Comparison of ENCODE assay signal across 8 mouse cellular contexts in the genomic region with DNA sequence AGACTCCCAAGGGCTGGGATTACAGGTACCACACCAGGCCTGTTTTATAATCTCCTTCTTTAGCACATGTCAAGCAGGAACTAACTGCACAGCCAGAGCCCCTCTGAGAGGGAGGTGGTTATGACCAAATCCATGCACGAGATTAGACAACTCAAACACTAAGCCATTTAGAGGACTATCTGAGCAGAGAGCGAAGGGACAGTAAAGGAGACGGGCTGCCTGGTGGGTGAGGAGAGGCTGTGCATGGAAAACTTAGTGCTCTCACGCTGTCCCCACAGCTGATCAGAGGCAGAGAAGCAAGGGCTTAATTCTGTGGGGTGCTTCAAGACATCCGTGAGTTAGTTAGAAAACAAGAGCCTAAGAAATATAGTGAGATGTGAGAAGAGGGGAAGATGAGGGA. TPM values are rescaled to one million over a fixed set of nuclear protein-coding genes. Genes with fewer than 3 reads are reported as not detected.
DNase-seq lines count a peak whose midpoint lies in the region; ATAC-seq and TF ChIP-seq lines count a peak whose summit lies in the region.

No protein-coding gene starts in this region.

- peak overlapping the region; percentile 64 for H3K4me2 ChIP-seq in kidney, postnatal 0 days (ENCODE audit: low read length)
- peak overlapping the region; percentile 73 for H3K4me2 ChIP-seq in neural tube, embryonic 12.5 days (replicated peaks)

- H3K27me3 ChIP-seq in kidney, postnatal 0 days (ENCODE audit: insufficient read depth, low read length), result no peaks in the 10 kb centered on the region
- H3K27me3 ChIP-seq in kidney, adult 2 months (replicated peaks; ENCODE audit: control insufficient read depth, insufficient read depth, low read length), result no peaks in the 10 kb centered on the region
- H3K27me3 ChIP-seq in forebrain, embryonic 10.5 days (ENCODE audit: poor library complexity, severe bottlenecking), result no peaks in the 10 kb centered on the region
- no peaks in the 10 kb centered on the region for H3K27me3 ChIP-seq in neural tube, embryonic 12.5 days (replicated peaks)

- no peak for TF ChIP-seq POLR2A in kidney, adult 2 months (IDR thresholded peaks at IDR 0.05; ENCODE audit: low read depth, low read length)

- peak overlapping the region; percentile 50; the same call in 1 of the 2 replicates for H3K9ac ChIP-seq in kidney, postnatal 0 days (ENCODE audit: low read depth, low read length)
- H3K9ac ChIP-seq in neural tube, embryonic 12.5 days, result peak overlapping the region; percentile 51; the same call in 1 of the 2 replicates

- no peak overlapping the region for H3K27ac ChIP-seq in kidney, postnatal 0 days
- no peak overlapping the region for H3K27ac ChIP-seq in kidney, adult 2 months (ENCODE audit: insufficient read depth, low read depth, low read length)
- peak overlapping the region; percentile 73 for H3K27ac ChIP-seq in forebrain, embryonic 10.5 days
- no peak overlapping the region for H3K27ac ChIP-seq in neural tube, embryonic 12.5 days

- no peak for TF ChIP-seq CTCF in kidney, postnatal 0 days (IDR thresholded peaks at IDR 0.05; ENCODE audit: low read depth)
- TF ChIP-seq CTCF in kidney, adult 2 months (conservative IDR thresholded peaks at IDR 0.05; ENCODE audit: insufficient read depth, insufficient read length, low read depth, low read length), result no peak

- no peaks in the 10 kb centered on the region for H3K9me3 ChIP-seq in kidney, postnatal 0 days (replicated peaks; ENCODE audit: low read length)
- no peaks in the 10 kb centered on the region for H3K9me3 ChIP-seq in forebrain, embryonic 10.5 days
- no peaks in the 10 kb centered on the region for H3K9me3 ChIP-seq in neural tube, embryonic 12.5 days

- ATAC-seq in kidney, postnatal 0 days (replicated peaks; ENCODE audit: low FRiP score, low read depth), result no peak
- ATAC-seq in neural tube, embryonic 12.5 days (ENCODE audit: low FRiP score, low read depth), result no peak
- ATAC-seq in erythroid progenitor cell, adult 5-6 weeks (replicated peaks; ENCODE audit: low FRiP score, poor library complexity, severe bottlenecking), result no peak
- ATAC-seq in megakaryocyte progenitor cell, adult 5-6 weeks (replicated peaks; ENCODE audit: poor library complexity), result no peak

- H3K4me1 ChIP-seq in kidney, postnatal 0 days (replicated peaks; ENCODE audit: insufficient read depth, low read length), result 0 out of 2 replicates have a peak, but pooled peaks cover 3% of the 10 kb centered on the region
- H3K4me1 ChIP-seq in kidney, adult 2 months (ENCODE audit: control insufficient read depth, insufficient read depth, low read length), result no peaks in the 10 kb centered on the region
- H3K4me1 ChIP-seq in forebrain, embryonic 10.5 days, result peaks cover 24% of the 10 kb centered on the region
- H3K4me1 ChIP-seq in neural tube, embryonic 12.5 days, result peaks cover 24% of the 10 kb centered on the region

- no peaks in the 10 kb centered on the region for H3K36me3 ChIP-seq in kidney, postnatal 0 days (ENCODE audit: insufficient read depth, low read length)
- H3K36me3 ChIP-seq in kidney, adult 2 months (ENCODE audit: control insufficient read depth, insufficient read depth, low read length), result no peaks in the 10 kb centered on the region
- H3K36me3 ChIP-seq in forebrain, embryonic 10.5 days (replicated peaks), result peaks cover 4% of the 10 kb centered on the region; the same call in 1 of the 2 replicates
- peaks cover 9% of the 10 kb centered on the region; the same call in 1 of the 2 replicates for H3K36me3 ChIP-seq in neural tube, embryonic 12.5 days

- 34% methylated on average over 5 of the region's 5 CpGs for WGBS in kidney, postnatal 0 days
- WGBS in kidney, adult 2 months, result 44% methylated on average over 5 of the region's 5 CpGs
- 24% methylated on average over 5 of the region's 5 CpGs for WGBS in forebrain, embryonic 10.5 days
- 27% methylated on average over 5 of the region's 5 CpGs for WGBS in neural tube, embryonic 12.5 days

- H3K4me3 ChIP-seq in kidney, postnatal 0 days (replicated peaks; ENCODE audit: low read depth, low read length), result peak overlapping the region; percentile 32
- no peak overlapping the region for H3K4me3 ChIP-seq in kidney, adult 2 months (ENCODE audit: insufficient read depth, low read depth, low read length)
- H3K4me3 ChIP-seq in forebrain, embryonic 10.5 days, result peak overlapping the region; percentile 57
- peak overlapping the region; percentile 27; the same call in 1 of the 2 replicates for H3K4me3 ChIP-seq in neural tube, embryonic 12.5 days

- DNase-seq in kidney, postnatal 0 days (ENCODE audit: low spot score), result no peak
- DNase-seq in kidney, adult 2 months, result no peak
- DNase-seq in forebrain, embryonic 10.5 days (ENCODE audit: extremely low spot score, low spot score), result no peak
- DNase-seq in induced T-regulatory cell, adult 2 months (ENCODE audit: low read depth), result peak; percentile 2
- no peak for DNase-seq in testis, postnatal 14 days (ENCODE audit: low spot score)

RNA-seq across cellular contexts. Expression of gene Rnft2, which starts 30.9 kb away (rescaled TPM):
- polyA plus RNA-seq in kidney, postnatal 0 days (2015; fragmentation: Nextera tagmentation; extraction: Ambion mirVana), result 1.6 TPM in 2 replicates
- polyA plus RNA-seq in kidney, adult 2 months (2012; rRNA removed), result 1.8 and 2.9 TPM in 2 replicates
- 4.3 and 4.9 TPM in 2 replicates for polyA plus RNA-seq in forebrain, embryonic 10.5 days (2016; fragmentation: Nextera tagmentation; extraction: Ambion mirVana)
- 9.6 and 11.3 TPM in 2 replicates for polyA plus RNA-seq in neural tube, embryonic 12.5 days (2016; fragmentation: Nextera tagmentation; extraction: Ambion mirVana)
- not detected in 2 replicates for total RNA-seq in erythroid progenitor cell, adult 5-6 weeks (2015; ENCODE audit: low replicate concordance)
- not detected in 2 replicates for total RNA-seq in erythroid progenitor cell, adult 5-6 weeks (2017; ENCODE audit: low replicate concordance)
- 1.2 TPM in 1 of 2 replicates, not detected in the other for total RNA-seq in megakaryocyte progenitor cell, adult 5-6 weeks (2015)
- total RNA-seq in megakaryocyte progenitor cell, adult 5-6 weeks (2017), result 0.84 TPM in 1 of 2 replicates, not detected in the other

RNA-seq across cellular contexts. Expression of gene 2410131K14Rik, which starts 31.0 kb away (rescaled TPM):
- 7.7 TPM in 2 replicates for polyA plus RNA-seq in kidney, postnatal 0 days (2015; fragmentation: Nextera tagmentation; extraction: Ambion mirVana)
- 10.0 and 11.0 TPM in 2 replicates for polyA plus RNA-seq in kidney, adult 2 months (2012; rRNA removed)
- polyA plus RNA-seq in forebrain, embryonic 10.5 days (2016; fragmentation: Nextera tagmentation; extraction: Ambion mirVana), result 11.1 and 12.1 TPM in 2 replicates
- 13.8 and 14.4 TPM in 2 replicates for polyA plus RNA-seq in neural tube, embryonic 12.5 days (2016; fragmentation: Nextera tagmentation; extraction: Ambion mirVana)
- 0.72 and 1.7 TPM in 2 replicates for total RNA-seq in erythroid progenitor cell, adult 5-6 weeks (2015; ENCODE audit: low replicate concordance)
- total RNA-seq in erythroid progenitor cell, adult 5-6 weeks (2017; ENCODE audit: low replicate concordance), result 0.39 and 1.7 TPM in 2 replicates
- 1.4 and 1.6 TPM in 2 replicates for total RNA-seq in megakaryocyte progenitor cell, adult 5-6 weeks (2015)
- total RNA-seq in megakaryocyte progenitor cell, adult 5-6 weeks (2017), result 1.6 and 2.6 TPM in 2 replicates

RNA-seq across cellular contexts. Expression of gene Hrk, which starts 49.6 kb away (rescaled TPM):
- 0.03 TPM in 1 of 2 replicates, not detected in the other for polyA plus RNA-seq in kidney, postnatal 0 days (2015; fragmentation: Nextera tagmentation; extraction: Ambion mirVana)
- 0.01 and 0.02 TPM in 2 replicates for polyA plus RNA-seq in kidney, adult 2 months (2012; rRNA removed)
- 0.04 and 0.09 TPM in 2 replicates for polyA plus RNA-seq in forebrain, embryonic 10.5 days (2016; fragmentation: Nextera tagmentation; extraction: Ambion mirVana)
- polyA plus RNA-seq in neural tube, embryonic 12.5 days (2016; fragmentation: Nextera tagmentation; extraction: Ambion mirVana), result 4.3 and 5.3 TPM in 2 replicates
- total RNA-seq in erythroid progenitor cell, adult 5-6 weeks (2015; ENCODE audit: low replicate concordance), result not detected in 2 replicates
- not detected in 2 replicates for total RNA-seq in erythroid progenitor cell, adult 5-6 weeks (2017; ENCODE audit: low replicate concordance)
- total RNA-seq in megakaryocyte progenitor cell, adult 5-6 weeks (2015), result not detected in 2 replicates
- not detected in 2 replicates for total RNA-seq in megakaryocyte progenitor cell, adult 5-6 weeks (2017)

RNA-seq across cellular contexts. Expression of gene Fbxw8, which starts 58.7 kb away (rescaled TPM):
- 23.9 and 24.7 TPM in 2 replicates for polyA plus RNA-seq in kidney, postnatal 0 days (2015; fragmentation: Nextera tagmentation; extraction: Ambion mirVana)
- polyA plus RNA-seq in kidney, adult 2 months (2012; rRNA removed), result 60.8 and 64.8 TPM in 2 replicates
- 32.7 and 33.8 TPM in 2 replicates for polyA plus RNA-seq in forebrain, embryonic 10.5 days (2016; fragmentation: Nextera tagmentation; extraction: Ambion mirVana)
- 38.4 and 40.4 TPM in 2 replicates for polyA plus RNA-seq in neural tube, embryonic 12.5 days (2016; fragmentation: Nextera tagmentation; extraction: Ambion mirVana)
- 0.84 and 4.0 TPM in 2 replicates for total RNA-seq in erythroid progenitor cell, adult 5-6 weeks (2015; ENCODE audit: low replicate concordance)
- 0.30 and 3.2 TPM in 2 replicates for total RNA-seq in erythroid progenitor cell, adult 5-6 weeks (2017; ENCODE audit: low replicate concordance)
- total RNA-seq in megakaryocyte progenitor cell, adult 5-6 weeks (2015), result 12.4 and 13.6 TPM in 2 replicates
- total RNA-seq in megakaryocyte progenitor cell, adult 5-6 weeks (2017), result 20.1 and 24.5 TPM in 2 replicates
